Mouse (Mus musculus) heart, embryonic 13.5 days (tissue): ENCODE data around the gene Dph7. TPM values are rescaled to one million over a fixed set of nuclear protein-coding genes. Genes with fewer than 3 reads are reported as not detected.

Experiments used
- ATAC-seq: fragments of 200-750 bp; cut with Nextera tagmentation; 2 replicates; pipeline ENCODE4 v1.8.0; 2017; ENCODE audit warnings: moderate TSS enrichment; ENCODE audit not compliant: insufficient number of reproducible peaks, low FRiP score, low TSS enrichment; ENCODE audit errors: extremely low read depth
- H3K27ac ChIP-seq: fragments of 300-500 bp; sonication (generic); replicated peaks from 2 replicates; pipeline ENCODE4 v1.5.1; 2015; ENCODE audit warnings: moderate library complexity, mild to moderate bottlenecking, inconsistent platforms
- H3K27me3 ChIP-seq: fragments of 300-500 bp; sonication (generic); replicated peaks from 2 replicates; pipeline ENCODE4 v1.6.1; 2015; ENCODE audit warnings: mild to moderate bottlenecking, inconsistent platforms
- H3K36me3 ChIP-seq: fragments of 300-500 bp; sonication (generic); 2 replicates; pipeline ENCODE4 v1.6.1; 2015; ENCODE audit warnings: mild to moderate bottlenecking, inconsistent platforms
- H3K4me1 ChIP-seq: fragments of 300-500 bp; sonication (generic); 2 replicates; pipeline ENCODE4 v1.6.1; 2015; ENCODE audit warnings: inconsistent platforms
- H3K4me2 ChIP-seq: fragments of 300-500 bp; sonication (generic); 2 replicates; pipeline ENCODE4 v1.6.1; 2015; ENCODE audit warnings: inconsistent platforms, mild to moderate bottlenecking, moderate library complexity
- H3K4me3 ChIP-seq: fragments of 300-500 bp; sonication (generic); 2 replicates; pipeline ENCODE4 v1.5.1; 2015; ENCODE audit warnings: moderate library complexity, mild to moderate bottlenecking, inconsistent platforms
- H3K9ac ChIP-seq: fragments of 300-500 bp; sonication (generic); 2 replicates; pipeline ENCODE4 v1.6.1; 2015; ENCODE audit warnings: inconsistent platforms, mild to moderate bottlenecking, moderate library complexity
- H3K9me3 ChIP-seq: fragments of 300-500 bp; sonication (generic); 2 replicates; pipeline ENCODE4 v1.6.1; 2016; ENCODE audit warnings: inconsistent platforms
- WGBS: fragments of 180-500 bp; shearing (Covaris S2); methylation state at CpG from one replicate; pipeline ENCODE4 v1.1.7; 2015; ENCODE audit warnings: mixed read lengths; 5-methylcytosine and 5-hydroxymethylcytosine counted together
- polyA plus RNA-seq: library from polyadenylated mRNA; unstranded; fragments of >200 nt; fragmentation: Nextera tagmentation; extraction: Ambion mirVana; gene quantifications from 2 replicates; pipeline ENCODE4 v1.2.1, GENCODE M21; 2015

Gene Dph7
- polyA plus RNA-seq, result 18.5 and 20.0 TPM in 2 replicates

- WGBS, result 1% methylated on average over 28 of the region's 28 CpGs
- peak within 1 kb of the TSS; percentile 81 for H3K4me2 ChIP-seq
- H3K27ac ChIP-seq, result no peak within 1 kb of the TSS; the same call in 1 of the 2 replicates
- H3K9ac ChIP-seq, result peak within 1 kb of the TSS; percentile 92
- H3K4me1 ChIP-seq, result peaks cover 16% of the 10 kb centered on the region
- peaks cover 77% of the 10 kb centered on the region for H3K36me3 ChIP-seq
- H3K27me3 ChIP-seq, result no peaks in the 10 kb centered on the region
- peak; percentile 72 for ATAC-seq
- H3K4me3 ChIP-seq, result peak within 1 kb of the TSS; percentile 86
- no peaks in the 10 kb centered on the region for H3K9me3 ChIP-seq
Observed at GRCm38 (mm10) chr2:24962304-24963000, at the start of gene Dph7. TSS of gene Dph7 (plus strand) at chr2:24962400.

GRCm38 (mm10) chr2:24912589-24912988, 49.6 kb upstream of the Dph7 start:
- Histone ChIP-seq H3K36me3 (peaks cover 23% of the 10 kb centered on the region), H3K27ac (no peak overlapping the region), H3K4me3 (no peak overlapping the region), H3K4me2 (no peak overlapping the region), H3K9me3 (no peaks in the 10 kb centered on the region), H3K27me3 (no peaks in the 10 kb centered on the region), H3K9ac (no peak overlapping the region), H3K4me1 (peaks cover 8% of the 10 kb centered on the region)
- ATAC-seq, result no peak

- peaks cover 21% of the 10 kb centered on the region for H3K36me3 ChIP-seq
- ATAC-seq, result no peak
- H3K27me3 ChIP-seq, result no peaks in the 10 kb centered on the region
- no peak overlapping the region for H3K4me3 ChIP-seq
- peaks cover 16% of the 10 kb centered on the region for H3K4me1 ChIP-seq
- H3K4me2 ChIP-seq, result no peak overlapping the region
- H3K9me3 ChIP-seq, result no peaks in the 10 kb centered on the region
- no peak overlapping the region for H3K27ac ChIP-seq
- 71% methylated on average over 3 of the region's 3 CpGs for WGBS
- H3K9ac ChIP-seq, result no peak overlapping the region
Observed at GRCm38 (mm10) chr2:24914762-24915161, 47.4 kb upstream of the Dph7 start.

GRCm38 (mm10) chr2:24918930-24919838, 43.0 kb upstream of the Dph7 start, which contains the start of gene Ehmt1:
TSS of gene Ehmt1 (minus strand) at chr2:24919614.
- peak; percentile 96 for ATAC-seq
- under 1% methylated on average over 82 of the region's 112 CpGs for WGBS
- no peaks in the 10 kb centered on the region for H3K27me3 ChIP-seq

GRCm38 (mm10) chr2:24919839-24920175, 42.4 kb upstream of the Dph7 start:
- H3K27ac ChIP-seq, result peak overlapping the region; percentile 94
- H3K4me2 ChIP-seq, result peak overlapping the region; percentile 77
- peaks cover 16% of the 10 kb centered on the region for H3K4me1 ChIP-seq
- peak overlapping the region; percentile 97 for H3K4me3 ChIP-seq
- H3K9ac ChIP-seq, result peak overlapping the region; percentile 98
- no peaks in the 10 kb centered on the region for H3K27me3 ChIP-seq
- H3K36me3 ChIP-seq, result no peaks in the 10 kb centered on the region
- no peak for ATAC-seq
- H3K9me3 ChIP-seq, result no peaks in the 10 kb centered on the region
- 10% methylated on average over 8 of the region's 8 CpGs for WGBS

More at GRCm38 (mm10) chr2:24918930-24919838, 43.0 kb upstream of the Dph7 start, which contains the start of gene Ehmt1:
- H3K27ac ChIP-seq, result peak within 1 kb of the TSS; percentile 94
- H3K4me1 ChIP-seq, result peaks cover 19% of the 10 kb centered on the region
- H3K9me3 ChIP-seq, result no peaks in the 10 kb centered on the region
- no peaks in the 10 kb centered on the region for H3K36me3 ChIP-seq
- H3K4me3 ChIP-seq, result peak within 1 kb of the TSS; percentile 97
- peak within 1 kb of the TSS; percentile 98 for H3K9ac ChIP-seq
- peak within 1 kb of the TSS; percentile 77 for H3K4me2 ChIP-seq

- Histone ChIP-seq H3K27me3 (no peaks in the 10 kb centered on the region; the same call in 1 of the 2 replicates), H3K4me1 (0 out of 2 replicates have a peak, but pooled peaks cover 5% of the 10 kb centered on the region)
- 44% methylated on average over 2 of the region's 2 CpGs for WGBS
Observed at GRCm38 (mm10) chr2:24923561-24923960, 38.6 kb upstream of the Dph7 start.

GRCm38 (mm10) chr2:24925284-24925683, 36.9 kb upstream of the Dph7 start:
- no peak overlapping the region for H3K4me2 ChIP-seq
- H3K9ac ChIP-seq, result no peak overlapping the region
- ATAC-seq, result no peak
- no peaks in the 10 kb centered on the region for H3K36me3 ChIP-seq
- 64% methylated on average over 8 of the region's 8 CpGs for WGBS
- H3K4me1 ChIP-seq, result 0 out of 2 replicates have a peak, but pooled peaks cover 3% of the 10 kb centered on the region
- H3K4me3 ChIP-seq, result no peak overlapping the region
- H3K27ac ChIP-seq, result no peak overlapping the region
- no peaks in the 10 kb centered on the region; the same call in 1 of the 2 replicates for H3K27me3 ChIP-seq
- H3K9me3 ChIP-seq, result no peaks in the 10 kb centered on the region

More at GRCm38 (mm10) chr2:24923561-24923960, 38.6 kb upstream of the Dph7 start:
- ATAC-seq, result no peak
- Histone ChIP-seq H3K9me3 (no peaks in the 10 kb centered on the region), H3K27ac (no peak overlapping the region), H3K36me3 (no peaks in the 10 kb centered on the region), H3K4me2 (no peak overlapping the region), H3K4me3 (no peak overlapping the region), H3K9ac (no peak overlapping the region)

- WGBS, result 77% methylated on average over 9 of the region's 9 CpGs
- ATAC-seq, result no peak
- Histone ChIP-seq H3K9ac (no peak overlapping the region), H3K27ac (no peak overlapping the region), H3K27me3 (no peaks in the 10 kb centered on the region; the same call in 1 of the 2 replicates), H3K4me3 (no peak overlapping the region), H3K9me3 (no peaks in the 10 kb centered on the region), H3K36me3 (no peaks in the 10 kb centered on the region), H3K4me1 (0 out of 2 replicates have a peak, but pooled peaks cover 2% of the 10 kb centered on the region), H3K4me2 (no peak overlapping the region)
Observed at GRCm38 (mm10) chr2:24926345-24926964, 35.7 kb upstream of the Dph7 start.

- Histone ChIP-seq H3K9me3 (no peaks in the 10 kb centered on the region), H3K36me3 (no peaks in the 10 kb centered on the region), H3K27me3 (no peaks in the 10 kb centered on the region; the same call in 1 of the 2 replicates), H3K4me1 (0 out of 2 replicates have a peak, but pooled peaks cover 2% of the 10 kb centered on the region), H3K9ac (no peak overlapping the region), H3K4me2 (no peak overlapping the region), H3K4me3 (no peak overlapping the region), H3K27ac (no peak overlapping the region)
- WGBS, result 57% methylated on average over 7 of the region's 7 CpGs
- no peak for ATAC-seq
Observed at GRCm38 (mm10) chr2:24926965-24927358, 35.2 kb upstream of the Dph7 start.

GRCm38 (mm10) chr2:24927810-24928479, 34.3 kb upstream of the Dph7 start:
- Histone ChIP-seq H3K27me3 (no peaks in the 10 kb centered on the region; the same call in 1 of the 2 replicates), H3K4me2 (no peak overlapping the region), H3K4me1 (0 out of 2 replicates have a peak, but pooled peaks cover 2% of the 10 kb centered on the region), H3K36me3 (no peaks in the 10 kb centered on the region), H3K27ac (no peak overlapping the region), H3K4me3 (no peak overlapping the region), H3K9ac (no peak overlapping the region), H3K9me3 (no peaks in the 10 kb centered on the region)
- WGBS, result 57% methylated on average over 4 of the region's 4 CpGs
- ATAC-seq, result no peak
